Mouse (Mus musculus) embryonic facial prominence, embryonic 11.5 days (tissue): Measurements from ENCODE around the gene Galnt7. TPM values are rescaled to one million over a fixed set of nuclear protein-coding genes. Genes with fewer than 3 reads are reported as not detected.
A peak's percentile ranks its signal among the peaks of the same experiment; 100 is the strongest.

ENCODE experiments used
- ATAC-seq: fragments of 200-750 bp; cut with Nextera tagmentation; replicated peaks from 2 replicates; pipeline ENCODE4 v1.8.0; 2017; ENCODE audit warnings: low read depth; ENCODE audit not compliant: insufficient number of reproducible peaks, low FRiP score, low TSS enrichment
- DNase-seq: peaks from one replicate; pipeline ENCODE4 v3.0.0-alpha.2; 2015; ENCODE audit warnings: low spot score
- H3K27ac ChIP-seq: fragments of 300-500 bp; sonication (generic); replicated peaks from 2 replicates; pipeline ENCODE4 v1.5.1; 2014; ENCODE audit warnings: mild to moderate bottlenecking, low read depth, low read length, control low read depth
- H3K27me3 ChIP-seq: fragments of 300-500 bp; sonication (generic); 2 replicates; pipeline ENCODE4 v1.6.1; 2014; ENCODE audit warnings: mild to moderate bottlenecking, low read length, moderate library complexity, mixed read lengths; ENCODE audit not compliant: control insufficient read depth, insufficient read depth
- H3K36me3 ChIP-seq: fragments of 300-500 bp; sonication (generic); replicated peaks from 2 replicates; pipeline ENCODE4 v1.6.1; 2014; ENCODE audit warnings: low read depth, mild to moderate bottlenecking, low read length, moderate library complexity, mixed read lengths; ENCODE audit not compliant: control insufficient read depth, insufficient read depth
- H3K4me1 ChIP-seq: fragments of 300-500 bp; sonication (generic); 2 replicates; pipeline ENCODE4 v1.6.1; 2014; ENCODE audit warnings: low read length, mixed read lengths; ENCODE audit not compliant: control insufficient read depth, insufficient read depth
- H3K4me2 ChIP-seq: fragments of 300-500 bp; sonication (generic); 2 replicates; pipeline ENCODE4 v1.6.1; 2014; ENCODE audit warnings: low read depth, mild to moderate bottlenecking, control low read depth, low read length, moderate library complexity
- H3K4me3 ChIP-seq: fragments of 300-500 bp; sonication (generic); 2 replicates; pipeline ENCODE4 v1.5.1; 2014; ENCODE audit warnings: low read depth, low read length, control low read depth
- H3K9ac ChIP-seq: fragments of 300-500 bp; sonication (generic); replicated peaks from 2 replicates; pipeline ENCODE4 v1.6.1; 2014; ENCODE audit warnings: mild to moderate bottlenecking, control low read depth, low read length
- H3K9me3 ChIP-seq: fragments of 300-500 bp; sonication (generic); replicated peaks from 2 replicates; pipeline ENCODE4 v1.6.1; 2016; ENCODE audit warnings: mild to moderate bottlenecking, low read length, inconsistent platforms, mixed read lengths; ENCODE audit not compliant: control insufficient read depth
- WGBS: fragments of 180-500 bp; shearing (Covaris S2); extraction: QIAGEN DNeasy Blood & Tissue Kit; methylation state at CpG from one replicate; pipeline ENCODE4 v1.1.7; 2014; 5-methylcytosine and 5-hydroxymethylcytosine counted together
- polyA plus RNA-seq: library from polyadenylated mRNA; unstranded; fragments of >200 nt; fragmentation: Nextera tagmentation; extraction: Ambion mirVana; gene quantifications from 2 replicates; pipeline ENCODE4 v1.2.1, GENCODE M21; 2014

The Galnt7 gene
- polyA plus RNA-seq, 1 experiment from 2014 or later, result 18.2 TPM

DNA sequence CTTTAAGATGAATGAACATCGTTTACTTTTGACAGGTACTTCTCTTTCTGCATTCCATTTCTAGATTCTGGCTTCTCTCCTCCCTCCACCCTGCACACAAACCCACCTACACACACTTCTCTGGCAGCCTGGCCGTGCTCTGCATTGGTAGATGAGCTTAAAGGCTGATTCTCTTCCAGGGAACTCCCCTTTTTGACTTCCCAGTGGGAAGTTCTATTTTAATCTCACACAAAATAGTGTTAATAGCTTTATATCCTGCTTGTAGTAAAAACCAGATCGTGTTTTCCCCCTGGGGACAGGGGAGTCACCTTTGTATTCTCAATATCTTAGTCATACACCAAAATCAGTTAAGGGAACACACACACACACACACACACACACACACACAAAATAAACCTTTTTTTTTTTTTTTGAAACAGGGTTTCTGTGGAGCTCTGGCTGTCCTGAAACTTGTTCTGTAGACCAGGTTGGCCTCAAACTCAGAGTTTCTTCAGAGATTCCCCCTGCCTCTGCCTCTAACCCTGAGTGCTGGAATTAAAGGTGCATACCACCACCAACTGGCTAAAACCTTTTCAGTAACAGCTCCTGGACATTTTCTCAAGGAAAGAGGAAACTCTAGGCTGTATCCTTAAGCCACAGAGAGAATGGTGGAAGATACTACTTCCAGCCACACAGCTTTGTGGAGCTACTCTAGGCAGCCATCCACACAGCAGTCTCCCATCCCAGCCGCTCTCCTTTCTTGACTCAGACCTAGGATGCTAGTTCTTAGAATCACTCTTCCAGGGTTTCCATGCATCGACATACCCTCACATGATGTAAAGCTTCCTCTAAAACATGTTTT is 24.7 kb downstream of the Galnt7 start:
- no peaks in the 10 kb centered on the region for H3K36me3 ChIP-seq
- H3K27ac ChIP-seq, result no peak overlapping the region
- DNase-seq (no peak), ATAC-seq (no peak)
- WGBS, result 88% methylated on average over 5 of the region's 5 CpGs
- H3K4me1 ChIP-seq, result no peaks in the 10 kb centered on the region
- H3K4me3 ChIP-seq, result no peak overlapping the region
- H3K9ac ChIP-seq, result no peak overlapping the region
- H3K9me3 ChIP-seq, result no peaks in the 10 kb centered on the region
- H3K27me3 ChIP-seq, result no peaks in the 10 kb centered on the region
- no peak overlapping the region for H3K4me2 ChIP-seq

DNA sequence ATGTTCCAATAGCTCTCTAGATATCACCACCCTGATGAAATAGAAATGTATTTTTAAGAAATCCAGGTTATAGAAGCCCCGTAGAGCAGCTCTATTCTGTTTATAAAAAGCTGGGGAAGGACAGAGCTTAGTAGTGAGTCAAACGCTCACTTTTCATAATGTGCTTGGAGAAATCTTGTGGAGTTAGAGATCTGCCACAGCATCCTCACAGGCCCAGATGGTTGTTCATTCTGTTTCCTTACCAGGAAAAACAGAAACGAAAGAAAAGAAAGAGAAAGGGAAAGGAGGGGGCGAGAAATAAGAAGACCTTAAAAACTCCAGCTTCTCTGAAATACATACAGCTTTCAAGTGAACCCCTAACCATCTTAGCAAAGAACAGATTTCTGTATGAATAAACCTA is 28.9 kb downstream of the Galnt7 start:
- ATAC-seq (no peak), DNase-seq (no peak)
- Histone ChIP-seq H3K9ac (no peak overlapping the region), H3K36me3 (no peaks in the 10 kb centered on the region), H3K4me3 (no peak overlapping the region), H3K27me3 (no peaks in the 10 kb centered on the region), H3K4me2 (no peak overlapping the region), H3K9me3 (no peaks in the 10 kb centered on the region), H3K4me1 (no peaks in the 10 kb centered on the region), H3K27ac (no peak overlapping the region)
- WGBS, result 86% methylated on average over 4 of the region's 4 CpGs

GRCm38 (mm10) chr8:57623051-57623450 is 29.8 kb downstream of the Galnt7 start:
- H3K4me1 ChIP-seq, result no peaks in the 10 kb centered on the region
- WGBS, result 99% methylated on average over 3 of the region's 3 CpGs
- H3K27me3 ChIP-seq, result no peaks in the 10 kb centered on the region
- H3K9ac ChIP-seq, result no peak overlapping the region
- ATAC-seq, result no peak
- no peak overlapping the region for H3K4me3 ChIP-seq
- DNase-seq, result no peak
- H3K9me3 ChIP-seq, result no peaks in the 10 kb centered on the region
- H3K27ac ChIP-seq, result no peak overlapping the region
- no peaks in the 10 kb centered on the region for H3K36me3 ChIP-seq
- H3K4me2 ChIP-seq, result no peak overlapping the region

GRCm38 (mm10) chr8:57616965-57617364 is 35.9 kb downstream of the Galnt7 start:
- H3K36me3 ChIP-seq, result no peaks in the 10 kb centered on the region
- no peaks in the 10 kb centered on the region for H3K27me3 ChIP-seq
- H3K27ac ChIP-seq, result no peak overlapping the region
- DNase-seq (no peak), ATAC-seq (no peak)
- H3K4me1 ChIP-seq, result no peaks in the 10 kb centered on the region
- H3K9ac ChIP-seq, result no peak overlapping the region
- H3K9me3 ChIP-seq, result no peaks in the 10 kb centered on the region
- no peak overlapping the region for H3K4me3 ChIP-seq
- 63% methylated on average over 5 of the region's 5 CpGs for WGBS
- H3K4me2 ChIP-seq, result no peak overlapping the region

GRCm38 (mm10) chr8:57615016-57615657 is 37.7 kb downstream of the Galnt7 start:
- H3K4me3 ChIP-seq, result no peak overlapping the region
- H3K27ac ChIP-seq, result no peak overlapping the region
- peak; percentile 53 for ATAC-seq
- DNase-seq, result no peak
- H3K27me3 ChIP-seq, result no peaks in the 10 kb centered on the region
- H3K36me3 ChIP-seq, result no peaks in the 10 kb centered on the region
- H3K9ac ChIP-seq, result no peak overlapping the region
- no peaks in the 10 kb centered on the region for H3K9me3 ChIP-seq
- 67% methylated on average over 15 of the region's 15 CpGs for WGBS
- H3K4me1 ChIP-seq, result no peaks in the 10 kb centered on the region
- H3K4me2 ChIP-seq, result no peak overlapping the region

DNA sequence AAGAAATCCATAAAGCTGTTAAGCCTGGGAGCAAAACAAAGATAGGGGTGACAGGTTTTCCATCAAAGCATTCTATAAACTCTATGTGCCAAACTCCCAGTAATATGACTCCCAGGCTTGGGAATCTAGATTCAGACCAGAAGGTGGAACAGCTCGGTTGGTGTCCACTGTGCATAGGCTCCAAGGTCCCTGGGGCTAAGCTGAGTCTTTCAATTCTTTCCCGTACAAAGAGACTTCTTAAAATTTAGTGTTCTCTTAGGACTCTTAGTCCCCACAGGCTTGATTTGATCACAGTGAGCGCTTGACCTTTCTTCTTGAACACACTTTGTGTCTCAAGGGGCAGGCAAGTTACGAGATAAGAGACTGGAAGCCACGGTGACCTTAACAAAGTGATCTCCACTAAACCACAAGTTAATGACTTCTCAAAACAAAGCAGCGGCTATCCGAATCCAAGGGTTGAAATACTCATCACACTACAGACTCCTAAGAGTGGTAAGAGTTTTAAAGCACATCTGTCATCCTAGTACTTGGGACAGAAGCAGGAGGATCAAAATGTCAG is 41.3 kb downstream of the Galnt7 start:
- Histone ChIP-seq H3K27ac (no peak overlapping the region), H3K9me3 (no peaks in the 10 kb centered on the region), H3K4me3 (no peak overlapping the region), H3K4me2 (no peak overlapping the region), H3K4me1 (no peaks in the 10 kb centered on the region), H3K9ac (no peak overlapping the region), H3K27me3 (no peaks in the 10 kb centered on the region), H3K36me3 (no peaks in the 10 kb centered on the region)
- DNase-seq, result no peak
- no peak for ATAC-seq
- WGBS, result 21% methylated on average over 7 of the region's 7 CpGs

DNA sequence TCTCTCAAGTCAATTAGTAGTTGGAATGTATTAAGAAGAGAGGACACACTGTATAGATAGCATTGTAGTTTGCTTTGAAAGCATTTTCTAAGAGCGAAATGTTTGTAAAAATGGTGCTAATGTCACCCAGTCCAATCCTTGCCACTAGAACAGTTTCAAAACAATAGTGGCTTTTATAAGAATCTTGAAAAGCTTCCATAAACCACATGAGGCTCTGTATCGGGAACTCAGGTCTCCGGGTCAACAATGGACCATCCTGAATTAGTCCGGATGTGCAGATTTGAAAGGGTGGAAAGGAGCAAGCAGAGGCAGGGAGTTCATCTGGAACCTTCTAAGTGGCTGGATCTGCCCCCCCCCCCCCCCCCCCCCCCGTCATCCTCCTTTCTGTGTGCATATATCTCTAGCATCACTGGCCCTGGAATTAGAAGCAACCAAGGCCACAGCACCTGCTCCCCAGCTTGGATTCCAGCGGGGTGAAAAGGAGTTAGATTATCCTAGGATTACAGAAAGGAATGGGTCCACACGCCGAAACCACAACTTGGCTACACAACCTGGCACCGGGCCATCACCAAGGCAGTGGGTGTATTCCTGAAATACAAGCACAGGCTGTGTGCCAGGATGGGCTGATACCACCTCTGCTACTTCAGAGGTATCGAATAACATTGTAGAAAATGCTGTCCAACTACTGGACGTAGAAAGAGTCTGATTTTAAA is 42.0 kb downstream of the Galnt7 start:
- DNase-seq (no peak), ATAC-seq (no peak)
- no peak overlapping the region for H3K4me2 ChIP-seq
- H3K9ac ChIP-seq, result no peak overlapping the region
- H3K36me3 ChIP-seq, result no peaks in the 10 kb centered on the region
- WGBS, result 76% methylated on average over 10 of the region's 11 CpGs
- H3K27ac ChIP-seq, result no peak overlapping the region
- no peaks in the 10 kb centered on the region for H3K9me3 ChIP-seq
- H3K4me1 ChIP-seq, result no peaks in the 10 kb centered on the region
- no peaks in the 10 kb centered on the region for H3K27me3 ChIP-seq
- no peak overlapping the region for H3K4me3 ChIP-seq
